Mouse (Mus musculus): ENCODE results near the gene Cpne9.

DNA sequence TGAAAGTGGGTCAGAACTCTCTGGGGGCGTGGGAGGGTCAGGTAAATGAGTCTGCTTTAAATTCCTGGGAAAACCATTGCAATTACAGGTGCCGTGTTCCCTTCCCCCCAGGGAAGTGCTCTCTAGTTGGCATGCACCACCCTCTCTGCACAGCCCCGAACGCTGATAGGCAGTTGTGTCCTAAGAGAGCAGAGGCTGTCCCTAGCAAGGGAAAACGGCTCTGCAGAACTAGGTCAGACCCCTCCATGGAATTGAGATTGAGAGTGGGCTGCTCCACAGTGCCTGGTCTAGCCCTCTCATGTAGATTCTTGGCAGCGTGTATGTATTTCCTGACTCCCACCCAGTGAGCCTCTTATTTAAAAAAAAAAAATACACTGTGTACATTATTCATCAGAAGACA lies 18.6 kb upstream of the Cpne9 start:
- no peak for TF ChIP-seq CTCF (IDR thresholded peaks at IDR 0.05)
- no peak for TF ChIP-seq EP300 (IDR thresholded peaks at IDR 0.05)

Measured in lung, postnatal 0 days (tissue).